Mouse (Mus musculus): ENCODE results near the gene Gm5460. TPM values are rescaled to one million over a fixed set of nuclear protein-coding genes. Genes with fewer than 3 reads are reported as not detected.

Gene Gm5460
- total and polyA plus RNA-seq, 3 experiments, result not detected

DNA sequence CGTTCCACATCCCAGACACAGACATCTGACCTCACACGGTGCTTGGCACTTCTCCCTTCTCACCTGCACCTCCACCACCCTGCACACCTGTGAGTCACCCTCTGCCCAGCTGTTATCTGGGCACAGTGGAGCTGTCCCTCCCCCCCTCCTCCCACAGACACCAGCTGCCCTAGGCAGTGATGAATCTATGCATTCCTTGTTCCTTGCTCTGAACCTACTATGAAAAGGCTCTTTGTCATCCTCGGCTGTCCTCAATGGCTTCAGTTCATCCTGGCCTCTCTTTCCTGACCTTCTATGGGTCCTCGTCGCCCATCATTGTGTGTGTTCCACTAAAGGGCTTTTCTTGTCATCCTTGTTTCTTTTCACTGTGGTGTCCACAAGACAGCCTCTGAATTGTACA, 41.8 kb upstream of the Gm5460 start:
- no peaks in the 10 kb centered on the region for H3K9me3 ChIP-seq (replicated peaks; ENCODE audit: insufficient read depth, low read length)

GRCm38 (mm10) chr14:33977748-33978147, 38.8 kb upstream of the Gm5460 start:
- no peaks in the 10 kb centered on the region for H3K9me3 ChIP-seq (replicated peaks; ENCODE audit: insufficient read depth, low read length)
- H3K4me1 ChIP-seq (ENCODE audit: control insufficient read depth in 1 of 2, insufficient read depth in 2 of 2, low read length in 2 of 2), result no peaks in the 10 kb centered on the region
- H3K4me3 ChIP-seq (ENCODE audit: control insufficient read depth in 1 of 2, insufficient read depth in 1 of 2, low read depth in 2 of 2, low read length in 2 of 2), result no peak overlapping the region
- no peaks in the 10 kb centered on the region for H3K36me3 ChIP-seq (ENCODE audit: control insufficient read depth in 1 of 2, insufficient read depth in 2 of 2, low read length in 2 of 2)
- no peak for DNase-seq (ENCODE audit: low read depth, low spot score)
- no peaks in the 10 kb centered on the region for H3K79me2 ChIP-seq (ENCODE audit: control insufficient read depth, insufficient read depth, low read length, poor library complexity)
- H3K9ac ChIP-seq (ENCODE audit: control insufficient read depth, low read depth, low read length, poor library complexity, severe bottlenecking), result no peak overlapping the region
- H3K27me3 ChIP-seq (ENCODE audit: control insufficient read depth in 1 of 2, insufficient read depth in 2 of 2, low read length in 2 of 2), result no peaks in the 10 kb centered on the region
- no peak overlapping the region for H3K27ac ChIP-seq (ENCODE audit: control insufficient read depth, low read depth, low read length)
- TF ChIP-seq TAL1 (IDR thresholded peaks at IDR 0.05; ENCODE audit: low read length) (no peak), CHD2 (IDR thresholded peaks at IDR 0.05; ENCODE audit: low read length) (no peak), ZC3H11A (IDR thresholded peaks at IDR 0.05; ENCODE audit: low read depth, low read length) (no peak), TCF12 (IDR thresholded peaks at IDR 0.05; ENCODE audit: low read depth, low read length) (no peak), MAFK (IDR thresholded peaks at IDR 0.05; ENCODE audit: borderline replicate concordance, low read depth, low read length) (no peak)

More for the DNA sequence above, 41.8 kb upstream of the Gm5460 start:
- Histone ChIP-seq H3K9ac (ENCODE audit: control insufficient read depth, low read depth, low read length, poor library complexity, severe bottlenecking) (no peak overlapping the region), H3K27ac (ENCODE audit: control insufficient read depth, low read depth, low read length) (no peak overlapping the region), H3K36me3 (ENCODE audit: control insufficient read depth in 1 of 2, insufficient read depth in 2 of 2, low read length in 2 of 2) (no peaks in the 10 kb centered on the region), H3K4me3 (ENCODE audit: control insufficient read depth in 1 of 2, insufficient read depth in 1 of 2, low read depth in 2 of 2, low read length in 2 of 2) (no peak overlapping the region), H3K4me1 (ENCODE audit: control insufficient read depth in 1 of 2, insufficient read depth in 2 of 2, low read length in 2 of 2) (no peaks in the 10 kb centered on the region), H3K27me3 (ENCODE audit: control insufficient read depth in 1 of 2, insufficient read depth in 2 of 2, low read length in 2 of 2) (no peaks in the 10 kb centered on the region), H3K79me2 (ENCODE audit: control insufficient read depth, insufficient read depth, low read length, poor library complexity) (no peaks in the 10 kb centered on the region)
- TF ChIP-seq EP300 (IDR thresholded peaks at IDR 0.05; ENCODE audit: low read depth in 1 of 2, low read length in 2 of 2) (no peak), NRF1 (IDR thresholded peaks at IDR 0.05; ENCODE audit: insufficient read depth, low read depth, low read length, poor library complexity, severe bottlenecking) (no peak)
- no peak for DNase-seq (ENCODE audit: low read depth, low spot score)

DNA sequence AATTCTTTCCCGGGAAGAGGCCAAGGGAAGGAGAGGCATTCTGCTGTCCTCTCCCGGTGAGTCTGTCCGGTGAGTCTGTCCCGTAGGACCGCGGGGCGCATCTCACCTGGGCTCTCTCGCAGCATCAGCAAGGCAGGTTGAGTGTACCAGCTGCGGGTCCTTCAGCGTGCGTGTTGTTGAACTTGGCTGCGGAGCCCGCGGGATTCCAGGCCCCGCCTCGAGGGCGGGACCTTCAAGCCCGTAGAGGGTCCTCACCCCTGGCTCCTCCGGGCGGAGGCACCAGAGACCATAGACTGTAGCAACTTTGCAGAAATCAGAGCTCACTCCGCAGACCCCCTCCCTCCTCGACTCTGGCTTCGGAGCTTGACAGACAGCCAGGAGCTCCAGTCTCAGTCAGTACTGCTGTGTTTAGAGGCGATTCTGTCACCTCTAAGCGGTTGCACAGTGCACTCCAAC, 37.9 kb upstream of the Gm5460 start, which contains the start of gene Zfp488:
Zfp488 (minus strand) TSS at position 161 of the 456 bp plus-strand sequence.
- Histone ChIP-seq H3K9ac (ENCODE audit: control insufficient read depth, low read depth, low read length, poor library complexity, severe bottlenecking) (no peak within 1 kb of the TSS), H3K79me2 (ENCODE audit: control insufficient read depth, insufficient read depth, low read length, poor library complexity) (no peaks in the 10 kb centered on the region), H3K27me3 (ENCODE audit: control insufficient read depth in 1 of 2, insufficient read depth in 2 of 2, low read length in 2 of 2) (no peaks in the 10 kb centered on the region), H3K9me3 (replicated peaks; ENCODE audit: insufficient read depth, low read length) (no peaks in the 10 kb centered on the region), H3K36me3 (ENCODE audit: control insufficient read depth in 1 of 2, insufficient read depth in 2 of 2, low read length in 2 of 2) (no peaks in the 10 kb centered on the region), H3K4me3 (ENCODE audit: control insufficient read depth in 1 of 2, insufficient read depth in 1 of 2, low read depth in 2 of 2, low read length in 2 of 2) (no peak within 1 kb of the TSS), H3K27ac (ENCODE audit: control insufficient read depth, low read depth, low read length) (no peak within 1 kb of the TSS), H3K4me1 (ENCODE audit: control insufficient read depth in 1 of 2, insufficient read depth in 2 of 2, low read length in 2 of 2) (no peaks in the 10 kb centered on the region)
- TF ChIP-seq KAT2A (conservative IDR thresholded peaks at IDR 0.05; ENCODE audit: low read depth, low read length), result no peak
- TF ChIP-seq MAFK (IDR thresholded peaks at IDR 0.05; ENCODE audit: borderline replicate concordance, low read depth, low read length), result no peak
- DNase-seq (ENCODE audit: low read depth, low spot score), result no peak

DNA sequence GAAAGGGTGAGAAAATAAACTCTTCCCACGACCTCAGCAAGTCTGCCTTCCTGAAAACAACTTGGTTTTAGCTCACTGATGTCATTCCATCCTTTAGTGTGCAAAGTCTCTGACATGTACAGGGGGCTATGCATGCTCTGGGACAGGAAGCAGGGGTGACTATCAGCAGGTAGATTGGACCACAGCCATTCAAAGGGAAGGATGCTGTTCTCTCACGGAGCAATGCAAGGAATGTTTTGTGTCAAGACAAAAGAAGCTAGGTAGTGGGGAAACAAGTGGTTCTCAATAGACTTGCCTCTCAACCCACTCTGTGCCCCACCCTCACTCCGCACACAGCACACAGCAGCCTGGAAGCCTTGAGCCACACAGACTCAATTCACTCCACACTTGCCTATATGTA, 27.4 kb upstream of the Gm5460 start:
- no peaks in the 10 kb centered on the region for H3K36me3 ChIP-seq (ENCODE audit: control insufficient read depth in 1 of 2, insufficient read depth in 2 of 2, low read length in 2 of 2)
- H3K9me3 ChIP-seq (replicated peaks; ENCODE audit: insufficient read depth, low read length), result no peaks in the 10 kb centered on the region
- TF ChIP-seq CHD2 (IDR thresholded peaks at IDR 0.05; ENCODE audit: low read length) (no peak), RAD21 (IDR thresholded peaks at IDR 0.05; ENCODE audit: low read depth, low read length) (no peak), SIN3A (IDR thresholded peaks at IDR 0.05; ENCODE audit: low read length) (no peak), MAX (IDR thresholded peaks at IDR 0.05; ENCODE audit: low read length) (no peak), CHD1 (IDR thresholded peaks at IDR 0.05; ENCODE audit: low read depth, low read length) (no peak), NELFE (IDR thresholded peaks at IDR 0.05; ENCODE audit: low read depth, low read length) (no peak), ZKSCAN1 (IDR thresholded peaks at IDR 0.05; ENCODE audit: low read depth, low read length) (no peak), ZC3H11A (IDR thresholded peaks at IDR 0.05; ENCODE audit: low read depth, low read length) (no peak), USF2 (IDR thresholded peaks at IDR 0.05; ENCODE audit: borderline replicate concordance in 1 of 2, insufficient read depth in 1 of 2, low read depth in 1 of 2, low read length in 2 of 2) (no peak), TBP (IDR thresholded peaks at IDR 0.05; ENCODE audit: low read depth, low read length) (no peak), JUND (IDR thresholded peaks at IDR 0.05; ENCODE audit: low read depth, low read length) (no peak), GABPA (IDR thresholded peaks at IDR 0.05; ENCODE audit: low read depth, low read length) (no peak), ETS1 (IDR thresholded peaks at IDR 0.05; ENCODE audit: low read depth, low read length) (no peak), BHLHE40 (IDR thresholded peaks at IDR 0.05; ENCODE audit: borderline replicate concordance, low read depth, low read length) (no peak), NRF1 (IDR thresholded peaks at IDR 0.05; ENCODE audit: insufficient read depth, low read depth, low read length, poor library complexity, severe bottlenecking) (no peak), KAT2A (conservative IDR thresholded peaks at IDR 0.05; ENCODE audit: low read depth, low read length) (no peak)
- DNase-seq (ENCODE audit: low read depth, low spot score), result no peak
- no peaks in the 10 kb centered on the region for H3K27me3 ChIP-seq (ENCODE audit: control insufficient read depth in 1 of 2, insufficient read depth in 2 of 2, low read length in 2 of 2)
- H3K4me3 ChIP-seq (ENCODE audit: control insufficient read depth in 1 of 2, insufficient read depth in 1 of 2, low read depth in 2 of 2, low read length in 2 of 2), result no peak overlapping the region
- no peaks in the 10 kb centered on the region for H3K4me1 ChIP-seq (ENCODE audit: control insufficient read depth in 1 of 2, insufficient read depth in 2 of 2, low read length in 2 of 2)
- H3K79me2 ChIP-seq (ENCODE audit: control insufficient read depth, insufficient read depth, low read length, poor library complexity), result no peaks in the 10 kb centered on the region
- no peak overlapping the region for H3K9ac ChIP-seq (ENCODE audit: control insufficient read depth, low read depth, low read length, poor library complexity, severe bottlenecking)
- no peak overlapping the region for H3K27ac ChIP-seq (ENCODE audit: control insufficient read depth, low read depth, low read length)

Measured in MEL (cell line).